Mouse (Mus musculus): ENCODE results near the gene Riok2.

- TF ChIP-seq CTCF (IDR thresholded peaks at IDR 0.05; ENCODE audit: low read depth) = no peak
- TF ChIP-seq EP300 (IDR thresholded peaks at IDR 0.05; ENCODE audit: low read depth) = no peak
Observed at GRCm38 (mm10) chr17:17373550-17373917, 575 bp upstream of the Riok2 start.

All from liver, postnatal 0 days (tissue).